ENCODE assay signal across 8 mouse cellular contexts in genomic region chr11:83302526-83303251, GRCm38 (mm10). TPM values are rescaled to one million over a fixed set of nuclear protein-coding genes. Genes with fewer than 3 reads are reported as not detected.
DNase-seq lines count a peak whose midpoint lies in the region; ATAC-seq lines count a peak whose summit lies in the region.

Pex12 (minus strand) TSS chr11:83302586.

- WGBS in heart, embryonic 14.5 days: under 1% methylated on average over 51 of the region's 51 CpGs
- WGBS in liver, embryonic 13.5 days (ENCODE audit: insufficient replicate concordance): under 1% methylated on average over 51 of the region's 51 CpGs
- WGBS in stomach, embryonic 16.5 days: under 1% methylated on average over 51 of the region's 51 CpGs

- peak within 1 kb of the TSS; percentile 88 for H3K4me2 ChIP-seq in heart, embryonic 14.5 days (ENCODE audit: low read length)
- peak within 1 kb of the TSS; percentile 86 for H3K4me2 ChIP-seq in liver, embryonic 13.5 days
- H3K4me2 ChIP-seq in stomach, embryonic 16.5 days (ENCODE audit: low read depth, low read length): peak within 1 kb of the TSS; percentile 80

- peak; percentile 80 for ATAC-seq in CD4-positive, CD25-positive, alpha-beta regulatory T cell, adult 4 months
- ATAC-seq in heart, embryonic 14.5 days (ENCODE audit: insufficient number of reproducible peaks, insufficient read depth, low FRiP score, low read depth): peak; percentile 69
- peak; percentile 70 for ATAC-seq in liver, embryonic 13.5 days (ENCODE audit: low read depth)
- ATAC-seq in stomach, embryonic 16.5 days (ENCODE audit: insufficient read depth, low FRiP score): peak; percentile 83

- H3K4me1 ChIP-seq in heart, embryonic 14.5 days (ENCODE audit: control insufficient read depth in 2 of 2, insufficient read depth in 2 of 2, low read length in 2 of 2): peaks cover 4 to 25% of the 10 kb centered on the region in 2 experiments
- H3K4me1 ChIP-seq in liver, embryonic 13.5 days (replicated peaks): peaks cover 53% of the 10 kb centered on the region
- peaks cover 13% of the 10 kb centered on the region for H3K4me1 ChIP-seq in stomach, embryonic 16.5 days (ENCODE audit: control insufficient read depth, insufficient read depth, low read length)

- H3K27me3 ChIP-seq in heart, embryonic 14.5 days (ENCODE audit: control insufficient read depth, insufficient read depth, low read length): no peaks in the 10 kb centered on the region
- H3K27me3 ChIP-seq in liver, embryonic 13.5 days: no peaks in the 10 kb centered on the region
- H3K27me3 ChIP-seq in stomach, embryonic 16.5 days (ENCODE audit: control insufficient read depth, insufficient read depth, low read length): no peaks in the 10 kb centered on the region

- H3K36me3 ChIP-seq in heart, embryonic 14.5 days (ENCODE audit: control insufficient read depth, insufficient read depth, low read length): no peaks in the 10 kb centered on the region
- H3K36me3 ChIP-seq in liver, embryonic 13.5 days: peaks cover 4% of the 10 kb centered on the region; the same call in 1 of the 2 replicates
- no peaks in the 10 kb centered on the region for H3K36me3 ChIP-seq in stomach, embryonic 16.5 days (ENCODE audit: control insufficient read depth, insufficient read depth, low read length)

- H3K9me3 ChIP-seq in heart, embryonic 14.5 days (ENCODE audit: control insufficient read depth, low read length): no peaks in the 10 kb centered on the region
- no peaks in the 10 kb centered on the region for H3K9me3 ChIP-seq in liver, embryonic 13.5 days (replicated peaks)
- no peaks in the 10 kb centered on the region for H3K9me3 ChIP-seq in stomach, embryonic 16.5 days (replicated peaks; ENCODE audit: control insufficient read depth, low read length)

- peak within 1 kb of the TSS; percentile 76 for H3K9ac ChIP-seq in heart, embryonic 14.5 days (ENCODE audit: low read length)
- H3K9ac ChIP-seq in liver, embryonic 13.5 days: peak within 1 kb of the TSS; percentile 95
- peak within 1 kb of the TSS; percentile 94 for H3K9ac ChIP-seq in stomach, embryonic 16.5 days (ENCODE audit: low read length)

- DNase-seq in c-Kit-negative CD71-positive TER-119-positive erythroid progenitor cells, embryonic 14.5 days (ENCODE audit: low read depth, low spot score): peak; percentile 85
- DNase-seq in fibroblast of lung, adult 2 months (ENCODE audit: low read depth): peak; percentile 84
- peak; percentile 97 for DNase-seq in kidney, postnatal 14 days
- peak; percentile 85 for DNase-seq in liver, embryonic 13.5 days
- DNase-seq in neural tube, embryonic 10.5 days (ENCODE audit: extremely low spot score, low spot score): peak; percentile 97

- peak within 1 kb of the TSS; percentile 81 to 83 for H3K27ac ChIP-seq in heart, embryonic 14.5 days (replicated peaks in 1 of 2; ENCODE audit: control insufficient read depth in 1 of 2, insufficient read depth in 1 of 2, low read depth in 2 of 2, low read length in 2 of 2)
- H3K27ac ChIP-seq in liver, embryonic 13.5 days: peak within 1 kb of the TSS; percentile 97
- H3K27ac ChIP-seq in stomach, embryonic 16.5 days (ENCODE audit: low read length): peak within 1 kb of the TSS; percentile 94

- peak within 1 kb of the TSS; percentile 62 to 69 for H3K4me3 ChIP-seq in heart, embryonic 14.5 days (ENCODE audit: control insufficient read depth in 1 of 2, insufficient read depth in 1 of 2, low read depth in 1 of 2, low read length in 2 of 2)
- H3K4me3 ChIP-seq in liver, embryonic 13.5 days (replicated peaks): peak within 1 kb of the TSS; percentile 93
- H3K4me3 ChIP-seq in stomach, embryonic 16.5 days (replicated peaks; ENCODE audit: low read length): peak within 1 kb of the TSS; percentile 74

RNA-seq across cellular contexts. Expression of gene Pex12, which starts in this region (rescaled TPM):
- 10 to 100 TPM; 12.5 TPM for polyA plus RNA-seq in CD4-positive, CD25-positive, alpha-beta regulatory T cell, adult 4 months (2017; shearing (Covaris generic))
- polyA plus RNA-seq in heart, embryonic 14.5 days (2014; fragmentation: Nextera tagmentation; extraction: Ambion mirVana): 9.0 and 9.2 TPM in 2 replicates
- 5.5 and 7.7 TPM in 2 replicates for polyA plus RNA-seq in liver, embryonic 13.5 days (2015; fragmentation: Nextera tagmentation; extraction: Ambion mirVana)
- polyA plus RNA-seq in stomach, embryonic 16.5 days (2015; fragmentation: Nextera tagmentation; extraction: Ambion mirVana): 13.6 and 15.0 TPM in 2 replicates

Comparison
In these comparisons a context has a peak if more than half of its experiments do, and no peak if none do; other contexts are left out.
1. Peak in every context shown above with its lines: DNase-seq, ATAC-seq, H3K4me3 ChIP-seq and H3K27ac ChIP-seq.